Mouse (Mus musculus) layer of hippocampus, postnatal 25 days (tissue): ENCODE results near the gene Tagln2. TPM values are rescaled to one million over a fixed set of nuclear protein-coding genes. Genes with fewer than 3 reads are reported as not detected.

Experiments
- DNase-seq, 2 experiments: peaks; one replicate each; pipeline ENCODE4 v3.0.0; 2022; ENCODE audit warnings: mixed read lengths in 2 of 2, low spot score in 1 of 2; ENCODE audit errors: extremely low spot score in 1 of 2
- total RNA-seq, 2 experiments: library from RNA; stranded (reverse); gene quantifications; 2 replicates each; pipeline ENCODE4 v1.2.3; 2021

The Tagln2 gene
- total RNA-seq, 2 experiments from 2014 or later: 10.4 to 12.1 TPM

GRCm38 (mm10) chr1:172525027-172525764, 25.3 kb downstream of the Tagln2 start:
- no peak for DNase-seq

- no peak for DNase-seq
Observed at GRCm38 (mm10) chr1:172525971-172526370, 26.1 kb downstream of the Tagln2 start.

GRCm38 (mm10) chr1:172526380-172527081, 26.7 kb downstream of the Tagln2 start:
- no peak for DNase-seq

DNA sequence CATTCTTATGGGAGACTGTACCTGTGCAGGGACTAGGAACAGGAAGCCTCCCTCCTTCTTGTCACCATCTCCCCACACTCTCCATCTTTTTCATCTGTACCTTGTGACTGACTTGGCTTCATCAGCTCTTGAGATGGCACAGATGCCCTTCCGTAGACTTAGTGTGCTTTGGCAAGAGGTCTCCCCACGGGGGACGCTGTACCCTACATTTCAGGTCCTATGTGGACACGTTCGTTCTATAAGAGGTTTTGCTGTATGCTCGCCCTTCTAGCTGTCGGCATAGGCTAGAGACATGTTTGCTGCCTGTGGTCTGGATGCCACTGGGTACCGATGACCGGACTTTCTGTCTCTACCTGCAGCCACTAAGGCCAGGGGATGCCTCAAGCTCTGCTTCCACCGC, 27.6 kb downstream of the Tagln2 start:
- DNase-seq: no peak

GRCm38 (mm10) chr1:172528701-172529100, 28.9 kb downstream of the Tagln2 start:
- peak; percentile 76 to 96 for DNase-seq

DNA sequence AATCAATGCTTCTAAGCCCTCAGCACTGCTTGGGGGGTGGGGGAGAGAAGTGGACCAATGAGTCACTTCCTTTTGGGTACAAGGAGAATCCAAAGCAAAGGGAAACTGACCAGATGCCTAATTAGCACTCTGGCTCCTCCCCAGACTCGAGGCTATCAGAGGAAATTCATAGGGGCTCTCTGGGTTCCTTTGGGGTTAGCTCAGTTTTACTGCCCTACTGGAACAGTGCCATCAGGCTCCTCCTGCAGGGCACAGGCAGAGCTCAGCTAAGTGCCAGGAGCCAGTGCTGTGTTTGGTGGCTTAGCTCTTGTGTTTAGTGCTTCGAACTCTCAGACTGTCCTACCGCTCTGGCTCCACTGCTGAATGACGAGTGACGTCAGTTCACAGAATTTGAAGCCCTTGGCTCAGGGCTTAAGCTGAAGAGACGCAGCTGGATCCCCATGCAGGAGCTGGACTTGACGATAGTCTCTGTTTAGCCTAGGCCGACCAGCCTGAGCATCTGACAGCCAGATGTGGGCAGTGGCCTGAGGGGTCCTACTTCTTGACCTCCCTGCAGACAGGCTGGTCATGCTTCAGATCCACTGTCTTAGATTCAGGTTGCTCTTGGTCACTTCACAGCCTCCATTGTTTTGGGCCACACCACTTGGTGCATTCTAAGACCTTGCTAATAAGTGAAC, 30.8 kb downstream of the Tagln2 start:
- DNase-seq: no peak

GRCm38 (mm10) chr1:172532551-172532950, 32.7 kb downstream of the Tagln2 start:
- DNase-seq: no peak

DNA sequence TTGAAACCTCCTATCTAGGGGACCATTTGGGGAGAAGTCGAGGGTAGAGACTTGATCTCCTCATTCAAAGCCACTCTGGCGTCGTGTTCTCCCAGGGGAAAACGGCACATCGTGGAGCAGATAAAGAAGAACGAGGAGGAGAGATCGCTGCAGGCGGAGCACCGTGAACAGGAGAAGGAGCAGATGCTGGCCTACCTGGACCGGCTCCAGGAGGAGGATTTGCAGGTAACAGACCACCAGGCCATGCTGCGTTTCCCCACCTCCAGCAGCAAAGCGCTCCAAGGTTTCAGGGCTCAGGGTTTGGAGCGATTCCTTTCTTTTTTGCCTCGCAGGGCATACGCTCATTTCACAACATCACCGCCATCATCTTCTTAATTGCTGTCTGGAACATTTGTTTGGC, 35.3 kb downstream of the Tagln2 start:
- no peak for DNase-seq

DNA sequence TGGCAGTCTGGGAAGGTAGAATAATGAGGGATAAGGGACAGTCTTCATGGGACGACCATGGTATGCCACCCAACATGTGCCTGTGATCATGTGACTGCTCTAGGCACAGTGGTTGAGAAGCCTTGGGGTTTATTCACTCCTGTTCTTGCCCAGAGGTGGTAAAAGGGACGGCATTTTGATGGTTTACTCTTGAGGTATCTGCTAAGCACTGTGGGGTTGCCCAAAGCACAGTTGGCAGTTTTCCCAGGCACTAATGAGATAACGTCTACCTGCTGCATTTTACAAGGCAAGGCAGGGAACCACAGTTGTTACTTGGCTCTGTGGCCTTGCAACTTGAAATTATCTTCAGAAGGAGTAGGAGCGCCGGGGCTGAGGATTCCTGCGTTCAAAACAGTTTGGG, 40.0 kb downstream of the Tagln2 start:
- no peak for DNase-seq

DNA sequence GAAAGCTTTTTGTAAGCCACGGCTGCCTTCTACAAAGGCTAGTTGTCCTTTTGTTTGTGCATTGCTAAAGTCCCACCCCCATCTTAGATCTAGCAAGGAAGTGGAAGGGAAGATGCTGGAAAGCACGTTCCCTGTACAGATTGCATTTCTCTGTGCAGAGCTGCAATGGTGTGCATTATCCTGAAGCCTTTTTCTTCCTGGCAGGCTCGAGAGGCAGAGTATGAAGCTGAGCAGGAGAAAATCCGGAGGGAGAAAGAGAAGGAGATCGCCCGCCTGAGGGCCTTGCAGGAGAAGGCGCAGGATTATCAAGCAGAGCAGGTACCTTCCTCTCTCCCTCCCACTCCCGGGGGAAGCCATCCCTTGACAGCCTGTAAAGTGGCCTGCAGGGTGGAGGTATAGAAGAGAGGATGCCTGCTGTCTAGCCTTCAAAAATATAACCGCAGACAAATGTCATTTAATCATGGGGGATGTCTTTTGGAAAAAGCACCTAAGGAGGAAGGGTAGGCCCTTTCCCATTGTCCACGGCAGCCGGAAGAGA, 40.5 kb downstream of the Tagln2 start:
- DNase-seq: no peak

GRCm38 (mm10) chr1:172546062-172546461, 46.2 kb downstream of the Tagln2 start:
- no peak for DNase-seq

GRCm38 (mm10) chr1:172548501-172548900, 48.7 kb downstream of the Tagln2 start:
- no peak for DNase-seq

DNA sequence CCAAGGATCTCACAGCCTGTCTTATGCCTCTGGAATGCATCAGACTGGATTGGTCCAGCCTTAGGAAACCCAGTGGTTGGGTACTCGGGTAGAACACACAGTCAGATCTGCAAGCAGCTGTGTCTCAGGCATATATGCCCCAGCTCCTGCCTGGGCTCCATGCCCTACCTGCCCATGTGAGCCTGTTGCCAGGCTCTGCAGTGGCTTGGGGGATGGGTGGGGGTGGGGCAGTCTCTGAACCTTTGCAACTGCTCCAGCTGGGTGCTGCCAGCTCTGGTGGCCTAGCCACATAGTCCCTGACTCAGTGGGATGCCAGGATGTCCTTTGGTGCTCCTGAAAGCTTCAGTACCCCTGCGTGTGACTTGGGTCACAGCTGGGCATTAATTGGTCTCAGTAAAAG, 49.5 kb downstream of the Tagln2 start:
- no peak for DNase-seq

DNA sequence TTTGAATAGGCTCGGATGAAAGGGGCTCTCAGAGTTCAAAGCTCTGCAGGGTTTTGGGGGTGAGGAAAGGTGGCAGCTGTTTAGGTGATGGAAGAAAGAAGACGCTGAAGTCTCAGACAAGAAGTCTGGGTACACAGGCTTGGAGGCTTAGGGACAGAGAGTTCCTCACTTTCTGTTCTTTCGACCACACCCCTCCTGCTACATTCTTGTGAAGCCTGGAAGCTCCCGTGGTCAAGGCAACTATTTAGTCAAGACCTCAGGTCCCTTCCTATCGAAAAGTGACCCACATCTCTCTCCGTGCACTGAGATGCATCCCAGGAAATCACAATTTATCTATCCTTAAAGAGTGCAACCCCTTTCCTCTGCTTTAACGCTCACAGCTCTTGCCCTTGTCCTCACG, 49.9 kb downstream of the Tagln2 start:
- DNase-seq: no peak

GRCm38 (mm10) chr1:172550551-172550951, 50.7 kb downstream of the Tagln2 start:
- no peak for DNase-seq

- DNase-seq: no peak
Observed at GRCm38 (mm10) chr1:172551009-172551408, 51.2 kb downstream of the Tagln2 start.

GRCm38 (mm10) chr1:172552623-172553022, 52.8 kb downstream of the Tagln2 start:
- no peak for DNase-seq

DNA sequence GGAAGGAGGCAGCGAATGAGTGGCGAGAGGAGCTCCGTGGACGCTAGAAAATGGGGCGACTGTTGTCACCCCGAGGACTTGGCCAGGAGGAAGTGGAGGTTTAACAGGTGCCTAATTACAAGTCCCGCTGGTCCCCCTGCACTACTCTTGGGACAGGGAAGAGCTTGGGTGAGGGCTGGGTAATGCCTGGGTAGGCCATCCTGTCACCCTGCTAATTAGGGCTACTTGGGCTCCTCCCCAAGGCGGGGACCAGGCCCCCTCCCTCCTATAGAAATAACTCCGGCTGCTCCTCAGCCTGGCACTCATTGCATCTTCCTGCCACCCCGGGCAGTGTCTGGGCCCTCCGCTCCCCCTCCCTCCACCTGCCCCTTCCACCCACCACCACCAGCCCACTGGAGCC, 55.8 kb downstream of the Tagln2 start, which contains the start of gene Vsig8:
Vsig8 (plus strand) TSS at position 301 of the 400 bp plus-strand sequence.
- DNase-seq: no peak
